Mouse (Mus musculus) heart, adult 11 months (tissue): ENCODE measurements at regions not wholly inside any gene's neighbourhood (a gene's known extent, or its start where the extent isn't known, plus 50 kb on each side); places are given as distances from the start of the nearest gene placed in this dataset.
A peak's percentile ranks its signal among the peaks of the same experiment; 100 is the strongest.

ENCODE experiments used
- DNase-seq: peaks from one replicate; pipeline ENCODE4 v3.0.0; 2022

DNA sequence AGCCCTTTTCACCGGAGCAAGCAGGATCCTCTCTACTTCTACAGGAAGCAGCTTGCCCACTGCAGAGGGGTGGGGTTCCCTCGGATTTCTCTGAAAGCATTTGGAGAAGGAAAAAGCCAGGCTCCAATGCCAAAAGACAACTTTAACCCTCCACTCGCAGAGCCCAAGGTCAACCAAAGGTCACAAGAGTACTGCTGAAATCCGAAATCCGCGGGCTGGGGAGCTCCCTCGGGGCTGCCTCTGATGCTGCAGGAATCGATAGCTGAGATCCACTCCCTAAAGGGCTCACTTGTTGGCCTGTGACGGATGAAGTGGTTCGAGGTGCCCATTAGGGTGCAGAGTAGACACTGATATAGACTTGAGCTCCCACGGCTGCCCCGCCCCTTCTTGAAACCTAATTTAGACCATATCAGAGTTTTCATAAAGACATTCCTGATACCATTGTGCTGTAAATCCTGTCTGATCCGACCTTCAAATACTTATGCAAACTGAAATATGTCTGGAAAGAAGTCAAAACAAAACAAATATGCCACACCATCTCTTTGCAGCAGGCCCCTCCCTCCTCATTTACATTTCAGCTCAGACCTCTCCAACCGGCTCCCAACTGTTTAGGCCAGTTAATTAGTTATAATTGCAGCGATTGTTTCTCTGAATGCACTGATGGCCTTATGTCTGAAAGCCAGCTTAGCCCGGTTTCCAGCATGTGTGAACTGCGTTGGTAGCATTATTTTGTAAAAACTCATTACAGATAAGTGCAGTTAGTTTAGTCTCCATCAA lies 170.8 kb upstream of the Map3k1 start:
- peak; percentile 93 for DNase-seq

DNA sequence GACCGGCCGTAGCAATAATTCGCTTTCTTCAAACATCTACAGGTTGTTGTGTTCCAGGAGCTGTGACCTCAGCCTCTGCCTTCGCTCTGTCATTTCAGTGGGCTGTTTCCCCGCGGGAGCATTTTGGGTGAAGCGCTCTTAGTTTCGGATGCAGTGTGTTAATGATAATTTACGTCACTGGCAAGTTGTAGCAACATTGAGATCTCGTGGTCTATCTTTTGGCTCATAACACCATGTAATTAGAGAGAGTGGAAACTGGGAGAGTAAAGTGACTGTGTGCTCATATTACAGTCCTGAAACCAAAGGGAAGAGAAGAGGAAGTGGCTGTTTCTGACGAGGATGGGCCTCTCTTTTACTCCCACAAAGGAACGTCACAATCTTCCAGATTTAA lies 171.4 kb upstream of the Map3k1 start:
- peak; percentile 94 for DNase-seq

DNA sequence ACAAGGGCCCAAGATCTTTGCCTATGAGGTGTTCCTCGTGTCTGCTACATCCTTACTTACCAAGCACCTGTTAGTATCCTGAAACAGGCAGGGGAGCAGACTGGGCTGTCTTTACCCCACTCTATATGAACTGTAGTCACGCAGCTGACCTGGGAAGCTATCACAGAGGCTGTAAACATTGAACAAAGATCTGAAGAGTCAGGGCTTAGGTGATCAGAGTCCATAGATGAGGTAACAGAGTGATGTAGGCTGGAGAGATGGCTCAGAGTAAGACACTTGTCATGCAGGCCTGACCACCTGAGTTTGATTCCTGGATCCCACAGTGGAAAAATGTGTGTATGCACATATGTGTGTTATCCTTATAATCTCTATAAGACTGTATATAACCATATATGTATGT lies 172.3 kb upstream of the Map3k1 start:
- DNase-seq = peak; percentile 53

DNA sequence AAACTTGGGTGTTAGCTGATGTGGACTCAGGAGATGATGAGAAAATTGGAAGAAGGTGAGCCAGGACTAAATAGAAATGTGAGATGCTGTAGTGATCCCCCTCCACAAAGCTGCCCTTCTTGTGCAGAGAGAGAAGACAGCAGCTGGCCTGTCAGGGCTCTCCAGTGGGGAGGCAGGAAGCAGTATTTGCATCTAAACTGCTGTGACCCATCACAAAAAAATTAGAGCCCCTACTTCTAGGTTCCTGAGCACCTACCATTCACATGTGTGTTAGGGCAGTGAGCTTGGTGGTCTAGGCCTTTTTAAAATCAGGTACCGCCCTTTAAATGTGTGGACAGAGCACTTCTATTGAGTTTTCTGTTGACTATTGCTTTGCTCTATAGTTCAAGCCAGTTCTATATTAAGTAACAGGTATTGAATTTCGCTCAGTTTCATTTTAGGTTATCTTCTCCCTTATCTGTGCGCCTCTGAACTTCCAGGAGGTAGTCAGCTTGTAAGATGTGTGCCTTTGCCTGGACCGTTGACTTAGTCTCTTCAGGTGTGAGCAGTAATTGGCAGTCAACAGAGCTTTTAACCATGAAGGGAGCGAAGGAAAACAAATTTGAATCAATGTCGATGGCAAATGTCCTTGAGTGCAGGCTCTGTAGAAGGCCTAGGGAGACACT lies 174.1 kb upstream of the Map3k1 start:
- DNase-seq = peak; percentile 68

DNA sequence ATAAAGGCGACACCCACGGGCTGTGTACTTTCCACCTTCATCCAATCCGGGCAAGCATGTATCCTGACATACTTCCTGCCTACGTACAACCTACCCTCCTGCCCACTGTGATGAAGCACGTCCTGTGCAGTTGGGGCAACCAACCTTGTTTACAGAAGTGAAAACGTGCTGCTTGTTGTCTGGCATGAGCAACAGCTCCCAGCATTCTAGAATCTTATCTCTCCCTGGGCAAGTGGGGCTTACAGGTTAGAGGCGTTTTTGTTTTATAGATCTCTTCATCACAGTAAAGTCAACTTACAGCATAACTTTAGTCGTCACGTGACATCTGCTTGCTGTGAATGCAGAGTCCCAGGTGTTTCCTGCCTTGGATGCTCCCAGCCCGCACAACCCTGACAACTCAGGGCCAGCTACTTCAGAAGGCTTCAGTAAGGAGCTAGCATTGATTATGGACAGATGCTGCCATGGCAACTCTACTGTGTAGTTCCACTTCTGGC lies 175.3 kb upstream of the Map3k1 start:
- DNase-seq = peak; percentile 91

DNA sequence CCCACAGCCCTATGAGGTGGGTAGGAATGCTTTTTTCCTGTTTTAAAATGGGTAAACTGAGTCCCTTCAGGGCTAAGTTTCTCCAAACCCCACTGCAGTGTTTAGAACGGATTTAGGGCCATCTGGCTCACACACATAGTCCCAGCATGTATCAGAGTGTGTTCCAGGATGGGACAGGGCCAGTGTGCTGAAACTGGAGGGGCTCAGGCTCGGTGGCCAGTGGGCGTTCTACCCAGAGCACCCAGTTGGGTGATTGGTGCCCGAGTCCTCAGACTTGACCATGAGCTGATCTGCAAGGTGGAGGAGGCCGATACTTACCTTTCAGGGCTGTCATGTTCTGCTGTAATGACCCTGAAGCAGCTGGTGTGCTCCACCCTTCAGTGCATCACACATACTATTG lies 176.6 kb upstream of the Map3k1 start:
- peak; percentile 76 for DNase-seq

DNA sequence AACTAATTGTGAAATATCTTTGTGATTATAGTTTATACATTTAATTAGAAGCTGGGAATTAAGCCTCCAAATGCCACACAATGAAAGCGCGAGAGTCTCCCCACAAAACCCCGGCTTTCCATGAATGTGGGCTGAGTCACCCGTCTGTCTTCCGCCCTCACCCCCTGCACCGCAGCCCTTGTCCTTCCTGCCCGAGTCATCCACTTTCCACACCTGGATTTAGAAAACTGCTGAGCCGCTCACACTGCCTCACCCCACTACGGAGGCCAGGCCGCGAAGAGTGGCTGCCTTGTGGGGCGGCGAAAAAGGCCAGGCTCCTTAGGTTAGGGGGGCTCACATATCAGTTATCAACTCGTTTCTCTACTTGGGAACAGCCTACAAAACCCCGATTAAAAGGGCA lies 177.9 kb upstream of the Map3k1 start:
- DNase-seq = peak; percentile 81

DNA sequence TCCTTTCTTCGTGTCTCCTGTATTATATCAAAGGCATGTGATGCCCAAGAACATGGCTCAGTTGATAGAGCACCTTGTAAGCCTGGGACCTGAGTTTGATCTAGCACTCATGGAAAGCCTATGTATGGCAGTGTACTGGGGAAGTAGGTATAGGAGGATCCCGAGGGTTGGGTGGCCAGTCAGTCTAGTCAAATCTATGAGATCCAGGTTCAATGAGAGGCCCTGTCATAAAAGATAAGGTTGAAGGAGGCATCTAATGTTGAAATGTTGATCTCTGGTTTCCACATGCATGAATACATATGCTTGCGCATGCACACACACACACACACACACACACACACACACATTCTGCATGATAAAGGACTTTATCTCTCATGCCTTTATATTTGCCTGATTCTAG lies 178.6 kb upstream of the Map3k1 start:
- peak; percentile 30 for DNase-seq

DNA sequence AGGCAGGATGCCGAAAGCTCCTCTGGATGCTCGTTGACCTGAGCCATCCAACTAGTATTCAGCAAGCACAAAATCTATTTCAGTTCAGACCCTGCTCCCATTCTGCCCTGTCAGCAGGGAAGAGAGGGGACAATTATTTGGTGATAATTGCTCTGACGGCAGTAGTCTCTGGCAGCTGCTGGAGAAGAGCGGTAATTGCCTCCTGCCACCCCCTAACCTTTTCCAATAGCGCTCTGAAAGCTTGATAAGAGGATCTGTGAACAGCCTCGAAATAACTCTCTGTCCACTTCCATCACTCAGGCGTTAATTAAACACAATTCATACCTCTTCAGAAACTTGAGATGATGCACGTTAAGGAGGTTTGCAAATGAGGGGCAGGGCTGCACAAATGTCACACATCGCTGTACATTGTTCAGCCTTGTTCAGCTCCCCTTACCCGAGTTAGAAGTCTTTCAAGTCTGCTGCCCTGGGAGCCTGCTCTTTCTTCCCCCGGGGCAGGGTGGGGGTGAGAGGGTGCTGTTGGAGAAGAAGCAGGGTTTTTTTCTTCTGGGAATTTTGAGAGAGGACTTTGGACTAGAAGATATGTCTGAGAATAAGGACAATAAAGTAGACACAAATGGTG lies 182.2 kb upstream of the Map3k1 start:
- DNase-seq = peak; percentile 66

DNA sequence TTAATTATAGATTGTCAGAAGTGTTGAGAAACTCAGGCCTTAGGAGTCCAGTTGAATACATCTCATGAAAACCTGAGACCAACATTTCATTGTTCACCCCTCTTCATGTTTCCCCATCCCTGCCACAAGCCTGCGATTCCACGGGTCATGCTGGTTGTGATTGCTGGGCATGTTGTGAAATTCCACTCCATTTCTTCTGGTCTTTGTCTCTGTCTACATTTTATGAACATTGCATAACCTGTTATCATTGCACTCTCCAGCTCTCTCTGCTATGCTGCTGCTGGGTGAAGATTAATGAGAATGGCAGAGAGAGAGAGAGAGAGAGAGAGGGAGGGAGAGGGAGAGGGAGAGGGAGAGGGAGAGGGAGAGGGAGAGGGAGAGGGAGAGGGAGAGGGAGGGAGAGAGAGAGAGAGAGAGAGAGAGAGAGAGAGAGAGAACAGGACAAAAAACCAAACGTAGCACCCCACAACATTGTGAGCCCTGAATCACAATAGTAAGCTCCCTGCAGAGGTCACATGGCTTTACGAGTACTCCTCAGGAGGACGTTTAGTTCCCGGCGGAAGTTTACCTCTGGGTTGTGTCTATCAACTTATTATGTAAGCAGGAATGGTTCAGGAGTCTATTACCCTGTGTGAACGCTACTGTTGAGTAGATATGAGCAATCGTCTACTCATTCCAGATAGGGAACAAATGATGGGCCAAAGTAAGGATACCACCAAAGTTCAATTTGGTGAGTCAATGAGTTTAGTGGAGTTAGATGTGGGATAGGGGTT lies 183.5 kb upstream of the Map3k1 start:
- DNase-seq = peak; percentile 66

DNA sequence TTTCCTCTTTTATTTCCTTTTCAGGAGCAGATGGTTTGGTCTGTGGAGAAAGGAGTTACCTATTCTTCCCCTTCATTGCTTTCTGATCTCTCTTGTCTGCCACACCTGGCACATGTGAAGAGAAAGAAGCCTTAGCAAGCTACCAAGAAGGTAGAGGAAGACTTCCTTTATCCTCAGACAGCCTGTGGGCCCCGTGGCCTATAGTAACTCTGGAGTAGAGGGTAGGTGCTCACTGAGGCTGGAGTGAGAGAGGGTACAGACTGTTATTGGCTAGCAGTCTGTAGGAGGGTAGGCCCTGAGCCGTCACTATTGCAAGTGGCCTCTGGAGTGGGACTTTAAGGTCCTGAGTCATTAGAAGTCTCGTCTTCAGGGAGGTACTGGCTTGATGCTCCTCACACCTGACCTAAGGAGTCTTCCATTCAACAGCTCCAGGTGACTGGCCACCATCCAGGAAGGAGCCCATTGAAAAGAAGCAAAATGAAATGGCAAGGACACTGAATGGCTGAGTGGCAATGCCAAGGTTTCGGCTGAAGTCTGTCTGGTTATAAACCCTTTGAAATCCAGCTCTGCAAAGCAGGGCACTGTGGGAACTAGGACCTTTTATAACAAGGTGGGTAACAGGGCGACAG lies 186.2 kb upstream of the Map3k1 start:
- peak; percentile 89 for DNase-seq

DNA sequence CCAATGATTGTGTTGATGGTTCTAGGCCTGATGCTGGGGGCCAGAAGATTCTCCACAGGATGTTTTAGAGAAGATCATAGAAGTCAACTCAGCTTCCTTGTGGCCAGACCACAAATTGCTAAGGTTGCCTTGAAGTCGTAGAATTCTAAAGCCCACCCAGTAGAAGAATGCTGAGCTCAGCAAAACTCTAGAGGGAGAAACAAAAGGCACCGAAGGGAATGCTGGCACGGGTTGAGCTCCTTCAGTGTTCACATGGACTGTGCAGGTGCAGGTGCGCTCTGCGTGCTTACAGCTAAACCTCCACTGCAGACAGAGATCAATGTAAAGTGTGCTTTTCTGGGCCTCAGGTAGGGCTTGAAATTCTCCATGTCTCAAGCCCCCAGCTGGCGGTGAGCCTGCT lies 186.9 kb upstream of the Map3k1 start:
- peak; percentile 54 for DNase-seq

DNA sequence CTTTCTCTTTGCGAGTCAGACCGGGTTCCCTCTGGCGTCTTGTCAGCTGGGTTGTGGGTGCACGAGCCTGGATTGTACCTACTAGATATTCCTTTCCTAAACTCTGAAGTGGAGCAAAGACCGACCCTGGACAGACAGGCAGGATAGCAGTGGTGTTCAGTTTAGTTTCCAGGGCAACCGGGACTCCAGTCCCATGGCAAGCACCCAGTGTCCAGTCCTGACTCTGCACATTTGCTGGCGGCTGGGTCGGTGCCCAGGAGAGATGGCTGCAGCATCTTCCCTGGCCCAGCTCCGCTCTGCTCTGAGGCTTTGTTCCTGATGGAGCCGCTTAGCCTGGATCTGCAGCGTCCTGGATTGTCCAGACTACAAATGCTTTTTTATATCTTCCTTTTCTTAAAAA lies 188.1 kb upstream of the Map3k1 start:
- DNase-seq = peak; percentile 97

DNA sequence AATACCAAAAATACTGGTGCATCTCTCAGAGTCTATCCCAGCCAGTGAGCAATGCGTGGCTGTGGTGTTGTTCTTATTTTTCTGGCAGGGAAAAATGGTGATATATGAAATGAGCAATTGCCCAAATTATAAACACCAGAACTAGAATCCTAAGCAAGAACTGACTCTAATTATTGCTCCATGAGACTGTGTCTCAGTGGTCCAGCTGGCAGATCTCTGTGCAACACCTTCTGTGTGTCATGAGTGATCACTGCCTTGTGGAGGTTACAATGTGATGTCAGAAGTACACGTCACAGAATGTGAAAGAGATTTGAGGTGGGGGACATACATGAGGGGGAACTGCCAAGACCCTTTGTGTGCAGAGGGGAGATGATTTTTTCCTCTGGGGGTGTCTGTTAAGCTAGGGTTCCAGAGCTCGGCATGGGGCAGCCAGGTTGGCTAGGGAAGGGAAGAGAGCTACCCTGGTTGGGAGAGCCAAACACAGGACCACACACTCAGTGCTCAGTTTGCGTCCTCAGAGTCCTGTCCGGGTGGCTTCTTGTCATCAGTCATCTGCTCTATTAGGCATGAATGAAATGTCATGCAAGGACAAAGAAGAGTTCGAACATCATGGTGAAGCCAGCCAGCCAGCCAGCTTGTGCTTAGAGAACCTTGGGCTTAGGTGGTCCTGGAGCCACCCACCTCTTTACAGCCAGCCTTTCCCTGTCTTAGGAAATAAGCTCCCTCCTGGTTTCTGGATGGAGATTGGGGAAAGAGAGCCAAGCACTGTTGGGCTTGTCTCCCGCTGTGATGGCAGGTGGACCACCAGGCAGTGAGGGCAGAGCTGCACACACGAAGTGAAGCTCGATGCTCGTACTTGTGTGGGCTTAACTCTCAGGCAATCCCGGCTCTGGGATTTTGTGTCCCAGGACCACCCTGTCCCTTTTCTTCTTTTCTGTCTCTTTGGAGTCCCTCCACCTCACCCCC lies 189.5 kb upstream of the Map3k1 start:
- peak; percentile 79 for DNase-seq

DNA sequence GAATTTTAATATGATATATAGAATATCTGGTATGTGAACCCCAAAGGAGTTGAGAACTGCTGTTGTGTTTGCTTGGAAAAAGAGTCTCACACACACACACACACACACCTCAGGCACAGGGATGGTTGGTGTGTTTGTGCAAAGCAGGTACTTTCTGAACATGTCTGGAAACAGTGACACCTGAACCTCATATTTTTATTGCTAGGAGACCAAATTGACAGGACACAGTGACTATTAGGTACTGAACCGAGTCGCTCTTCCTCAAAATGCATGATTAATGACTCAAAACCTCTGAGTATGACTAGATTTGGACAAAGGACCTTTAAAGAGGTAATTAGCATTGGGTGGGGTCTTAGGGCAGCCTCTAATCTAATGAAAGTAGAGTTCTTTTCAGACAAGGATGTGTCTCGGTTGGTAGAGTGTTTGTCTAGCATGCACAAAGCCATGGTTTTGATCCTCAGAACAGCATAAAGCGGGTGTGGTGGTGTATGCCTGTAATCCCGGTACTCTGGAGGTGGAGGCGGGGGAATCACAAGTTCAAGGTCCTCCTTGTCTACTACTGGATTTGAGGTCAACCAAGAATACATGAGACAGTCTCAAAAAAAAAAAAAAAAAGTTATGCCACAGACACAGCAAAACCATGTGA lies 191.0 kb upstream of the Map3k1 start:
- peak; percentile 48 for DNase-seq

DNA sequence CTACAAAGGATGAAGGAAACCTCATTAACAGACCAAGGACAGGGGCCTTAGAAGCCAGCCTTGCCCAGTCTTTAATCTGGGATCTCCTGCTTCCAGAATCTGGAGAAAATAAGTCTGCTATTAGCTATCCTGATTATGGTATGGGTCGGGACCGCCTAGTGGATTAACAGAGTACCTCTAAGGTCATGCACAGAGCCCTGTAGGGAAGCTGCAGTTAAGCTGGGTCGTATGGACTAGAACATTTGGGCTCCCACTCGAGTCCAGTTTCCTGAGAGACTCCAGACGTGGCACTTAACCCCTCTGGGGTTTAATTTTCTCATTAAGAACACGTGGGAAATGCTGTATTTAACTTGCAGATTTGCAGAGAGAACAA lies 191.5 kb upstream of the Map3k1 start:
- peak; percentile 61 for DNase-seq

DNA sequence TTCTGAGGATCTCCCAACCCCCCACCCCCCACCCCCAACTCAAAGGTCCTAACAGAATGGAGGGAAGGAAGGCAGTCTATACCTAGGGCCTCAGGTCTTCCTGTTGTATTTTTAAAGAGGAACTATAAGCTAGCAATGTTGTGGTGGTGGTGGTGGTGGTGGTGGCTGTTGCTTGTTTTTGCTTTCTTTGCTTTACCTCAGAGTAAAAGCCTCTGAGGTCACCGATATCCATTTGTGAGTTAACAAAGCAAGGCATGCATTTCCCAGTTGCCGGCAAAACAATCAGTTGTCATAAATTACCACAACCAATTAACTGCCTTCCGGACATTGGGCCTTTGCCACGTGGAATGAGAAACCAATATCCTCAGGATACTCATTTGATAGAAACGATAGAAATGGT lies 191.9 kb upstream of the Map3k1 start:
- DNase-seq = no peak

DNA sequence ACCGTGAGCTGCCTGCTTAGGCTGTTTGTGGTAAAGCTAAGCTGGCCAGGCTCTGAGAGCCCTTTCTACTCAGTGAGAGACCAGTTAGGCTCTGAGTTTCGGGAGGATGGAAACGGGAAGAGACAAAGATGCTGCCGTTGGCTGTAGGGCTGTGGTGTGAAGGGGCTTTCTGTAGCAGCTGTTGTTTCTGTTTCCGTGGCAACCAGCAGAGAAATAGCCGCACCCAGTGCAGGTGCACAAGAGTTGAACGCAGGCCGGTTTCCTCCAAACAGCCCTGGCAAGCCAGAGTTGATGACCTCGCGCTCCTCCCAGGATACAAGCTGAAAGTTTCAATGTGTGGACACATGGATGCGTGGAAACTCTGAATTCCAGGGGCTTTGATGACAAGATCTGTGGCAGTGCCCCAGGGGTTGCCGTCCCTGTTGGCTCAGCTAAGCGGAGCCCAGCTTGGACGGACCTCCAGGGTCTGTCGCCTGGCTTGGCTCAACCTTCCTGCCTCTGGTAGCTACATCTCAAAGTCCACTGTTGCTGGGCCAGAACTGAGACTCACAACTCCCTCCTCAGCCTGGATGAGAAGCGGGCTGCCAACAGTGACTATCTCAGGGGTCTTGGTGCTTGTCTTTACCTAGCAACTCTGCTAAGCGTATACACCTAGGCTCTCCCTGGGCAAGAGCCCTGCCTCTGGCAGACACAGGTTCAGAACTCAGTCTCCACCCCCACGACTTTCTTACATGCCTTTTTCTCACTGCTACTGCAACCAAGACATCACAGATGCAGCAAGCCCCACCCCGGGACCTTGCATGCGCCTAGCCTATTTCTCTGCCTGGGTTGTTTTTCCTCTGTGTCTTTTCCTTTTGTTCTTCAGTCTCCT lies 192.6 kb upstream of the Map3k1 start:
- peak; percentile 98 for DNase-seq

DNA sequence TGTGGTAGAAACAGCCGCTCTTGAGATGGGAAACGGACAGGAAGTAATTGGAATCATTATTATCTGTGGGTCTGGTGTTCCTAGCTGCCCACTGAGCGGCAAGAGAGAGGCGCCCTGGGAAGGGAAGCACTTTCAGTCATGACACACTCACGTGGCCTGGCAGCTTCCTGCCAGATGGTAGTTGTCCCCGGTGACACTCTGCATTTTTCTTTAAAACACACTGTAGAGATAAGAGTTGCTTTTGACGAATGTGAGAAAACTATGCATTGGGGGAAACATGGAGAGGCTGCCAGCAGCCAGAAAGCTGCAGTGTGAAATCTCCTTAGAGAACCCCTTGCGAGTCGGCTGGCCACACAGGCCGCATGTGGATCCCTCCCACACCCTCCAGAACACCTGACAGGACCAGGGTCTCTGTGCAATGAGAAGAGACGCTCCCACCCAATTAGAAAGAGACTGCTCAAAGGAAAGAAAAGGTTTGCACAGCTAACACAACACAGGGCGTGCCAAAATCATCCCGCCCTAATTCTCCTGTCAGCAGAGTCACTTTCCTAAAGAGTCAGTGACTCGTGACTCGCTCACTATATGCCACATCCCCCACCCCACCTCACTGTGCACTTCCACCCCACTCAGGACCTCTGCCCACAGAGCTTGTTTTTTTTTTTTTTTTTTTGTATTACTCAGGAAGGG lies 194.0 kb upstream of the Map3k1 start:
- peak; percentile 96 for DNase-seq
